8 mouse cellular contexts compared by ENCODE assay signal in the genomic region with DNA sequence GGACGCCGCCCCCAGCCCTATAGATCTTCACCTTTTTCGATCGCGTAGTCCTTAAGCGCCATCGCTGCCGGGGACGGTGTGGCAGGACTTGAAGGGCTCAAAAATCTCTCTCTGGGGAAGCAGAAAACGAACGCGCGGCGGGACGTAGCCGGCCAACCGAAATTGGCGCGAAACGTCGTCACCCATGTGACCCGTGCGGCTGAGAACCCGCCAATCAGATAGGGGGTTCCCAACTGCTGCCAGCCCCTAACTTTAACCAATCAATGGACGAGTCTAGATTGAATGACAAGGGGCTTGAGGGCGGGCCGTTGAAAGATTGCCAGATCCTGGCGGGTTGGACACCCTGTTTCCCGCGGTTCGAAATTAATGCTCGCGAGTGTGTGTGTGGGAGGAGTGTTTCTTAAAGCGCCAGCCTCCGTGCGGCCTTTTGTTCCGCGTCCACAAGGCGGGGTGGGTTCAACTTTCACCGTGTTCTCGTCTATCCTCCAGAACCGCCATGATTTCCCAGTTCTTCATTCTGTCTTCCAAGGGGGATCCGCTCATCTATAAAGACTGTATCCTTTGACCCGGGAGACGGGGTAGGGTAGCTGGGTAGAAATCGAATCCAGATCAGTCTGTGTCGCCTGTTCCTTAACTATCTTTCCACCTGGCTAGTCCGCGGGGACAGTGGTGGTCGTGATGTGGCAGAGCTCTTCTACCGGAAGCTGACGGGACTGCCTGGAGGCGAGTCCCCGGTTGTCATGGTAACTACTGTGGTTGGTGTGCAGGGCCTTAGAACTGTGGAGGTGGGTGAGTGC. TPM values are rescaled to one million over a fixed set of nuclear protein-coding genes. Genes with fewer than 3 reads are reported as not detected.
DNase-seq lines count a peak whose midpoint lies in the region; ATAC-seq and TF ChIP-seq lines count a peak whose summit lies in the region.

A gene (plus strand): TSS at position 308 of the 797 bp plus-strand sequence.
A gene (minus strand): TSS at position 728 of the 797 bp plus-strand sequence.

- peaks cover 56% of the 10 kb centered on the region for H3K36me3 ChIP-seq in embryonic facial prominence, embryonic 13.5 days
- H3K36me3 ChIP-seq in kidney, adult 2 months (ENCODE audit: control insufficient read depth, insufficient read depth, low read length), result peaks cover under 1% of the 10 kb centered on the region
- H3K36me3 ChIP-seq in limb, embryonic 12.5 days, result peaks cover 66% of the 10 kb centered on the region
- H3K36me3 ChIP-seq in midbrain, embryonic 15.5 days (replicated peaks), result peaks cover 25% of the 10 kb centered on the region
- peaks cover 19% of the 10 kb centered on the region for H3K36me3 ChIP-seq in spleen, adult 2 months (ENCODE audit: control insufficient read depth, insufficient read depth, low read length)

- H3K4me2 ChIP-seq in embryonic facial prominence, embryonic 13.5 days, result peak within 1 kb of the TSS; percentile 83
- peak within 1 kb of the TSS; percentile 81 for H3K4me2 ChIP-seq in limb, embryonic 12.5 days
- H3K4me2 ChIP-seq in midbrain, embryonic 15.5 days, result peak within 1 kb of the TSS; percentile 97

- WGBS in embryonic facial prominence, embryonic 13.5 days, result under 1% methylated on average over 54 of the region's 54 CpGs
- WGBS in kidney, adult 2 months, result under 1% methylated on average over 54 of the region's 54 CpGs
- WGBS in limb, embryonic 12.5 days, result under 1% methylated on average over 54 of the region's 54 CpGs
- under 1% methylated on average over 54 of the region's 54 CpGs for WGBS in midbrain, embryonic 15.5 days
- WGBS in spleen, adult 2 months, result under 1% methylated on average over 54 of the region's 54 CpGs

- H3K4me1 ChIP-seq in embryonic facial prominence, embryonic 13.5 days, result peaks cover 26% of the 10 kb centered on the region
- H3K4me1 ChIP-seq in kidney, adult 2 months (ENCODE audit: control insufficient read depth, insufficient read depth, low read length), result peaks cover 3% of the 10 kb centered on the region; the same call in 1 of the 2 replicates
- H3K4me1 ChIP-seq in limb, embryonic 12.5 days (replicated peaks), result peaks cover 17% of the 10 kb centered on the region
- H3K4me1 ChIP-seq in midbrain, embryonic 15.5 days, result peaks cover 30% of the 10 kb centered on the region
- H3K4me1 ChIP-seq in spleen, adult 2 months (ENCODE audit: control insufficient read depth, insufficient read depth, insufficient read length), result no peaks in the 10 kb centered on the region

- DNase-seq in 3134 (ENCODE audit: extremely low read depth, insufficient read length, low spot score), result peak; percentile 94
- peak; percentile 96 to 98 for DNase-seq in adrenal gland, postnatal 36 days
- peak; percentile 99 to 100 for DNase-seq in heart, adult 18-20 months
- peak; percentile 99 for DNase-seq in kidney, adult 2 months
- peak; percentile 92 to 93 for DNase-seq in spleen, adult 2 months (ENCODE audit: low read depth in 1 of 2, low spot score in 2 of 2)

- H3K9me3 ChIP-seq in embryonic facial prominence, embryonic 13.5 days, result no peaks in the 10 kb centered on the region
- no peaks in the 10 kb centered on the region for H3K9me3 ChIP-seq in limb, embryonic 12.5 days
- no peaks in the 10 kb centered on the region for H3K9me3 ChIP-seq in midbrain, embryonic 15.5 days

- peak within 1 kb of the TSS; percentile 83 for H3K9ac ChIP-seq in embryonic facial prominence, embryonic 13.5 days
- peak within 1 kb of the TSS; percentile 80 for H3K9ac ChIP-seq in limb, embryonic 12.5 days (replicated peaks)
- peak within 1 kb of the TSS; percentile 51 for H3K9ac ChIP-seq in midbrain, embryonic 15.5 days

- no peaks in the 10 kb centered on the region for H3K27me3 ChIP-seq in embryonic facial prominence, embryonic 13.5 days
- no peaks in the 10 kb centered on the region for H3K27me3 ChIP-seq in kidney, adult 2 months (replicated peaks; ENCODE audit: control insufficient read depth, insufficient read depth, low read length)
- no peaks in the 10 kb centered on the region for H3K27me3 ChIP-seq in limb, embryonic 12.5 days
- H3K27me3 ChIP-seq in midbrain, embryonic 15.5 days (replicated peaks), result no peaks in the 10 kb centered on the region
- no peaks in the 10 kb centered on the region for H3K27me3 ChIP-seq in spleen, adult 2 months (ENCODE audit: control insufficient read depth, insufficient read depth, low read length)

- H3K4me3 ChIP-seq in embryonic facial prominence, embryonic 13.5 days, result peak within 1 kb of the TSS; percentile 76
- H3K4me3 ChIP-seq in kidney, adult 2 months (ENCODE audit: insufficient read depth, low read depth, low read length), result peak within 1 kb of the TSS; percentile 68
- H3K4me3 ChIP-seq in limb, embryonic 12.5 days (replicated peaks), result peak within 1 kb of the TSS; percentile 74
- H3K4me3 ChIP-seq in midbrain, embryonic 15.5 days, result peak within 1 kb of the TSS; percentile 61
- peak within 1 kb of the TSS; percentile 92 for H3K4me3 ChIP-seq in spleen, adult 2 months (ENCODE audit: extremely low read depth, insufficient read depth, insufficient read length)

- TF ChIP-seq CTCF in kidney, adult 2 months (conservative IDR thresholded peaks at IDR 0.05; ENCODE audit: insufficient read depth, insufficient read length, low read depth, low read length), result 0 out of 2 replicates have a peak, but pooled peaks have one; percentile 14
- no peak for TF ChIP-seq CTCF in spleen, adult 2 months (IDR thresholded peaks at IDR 0.05; ENCODE audit: extremely low read depth, insufficient read depth, insufficient read length, insufficient replicate concordance)

- peak; percentile 89 for ATAC-seq in embryonic facial prominence, embryonic 13.5 days (ENCODE audit: insufficient number of reproducible peaks, insufficient read depth, low FRiP score, low TSS enrichment, low read depth)
- ATAC-seq in limb, embryonic 12.5 days (ENCODE audit: insufficient number of reproducible peaks, insufficient read depth, low FRiP score, low TSS enrichment, low read depth), result peak; percentile 91
- ATAC-seq in midbrain, embryonic 15.5 days (replicated peaks), result peak; percentile 96

- H3K27ac ChIP-seq in embryonic facial prominence, embryonic 13.5 days, result peak within 1 kb of the TSS; percentile 95
- peak within 1 kb of the TSS; percentile 77 for H3K27ac ChIP-seq in kidney, adult 2 months (ENCODE audit: insufficient read depth, low read depth, low read length)
- peak within 1 kb of the TSS; percentile 95 for H3K27ac ChIP-seq in limb, embryonic 12.5 days
- H3K27ac ChIP-seq in midbrain, embryonic 15.5 days, result peak within 1 kb of the TSS; percentile 91
- H3K27ac ChIP-seq in spleen, adult 2 months (ENCODE audit: insufficient read depth, low read length), result peak within 1 kb of the TSS; percentile 94

- no peak for TF ChIP-seq POLR2A in kidney, adult 2 months (IDR thresholded peaks at IDR 0.05; ENCODE audit: low read depth, low read length)
- TF ChIP-seq POLR2A in spleen, adult 2 months (IDR thresholded peaks at IDR 0.05; ENCODE audit: low read depth, low read length), result peak; percentile 29; the same call in 1 of the 2 replicates

RNA-seq across cellular contexts. Expression of the first gene that starts in this region (rescaled TPM):
- 10 to 100 TPM; 19.1 to 19.7 TPM for total RNA-seq in adrenal gland, postnatal 36 days (2021)
- 35.7 and 37.5 TPM in 2 replicates for polyA plus RNA-seq in embryonic facial prominence, embryonic 13.5 days (2015; fragmentation: Nextera tagmentation; extraction: Ambion mirVana)
- total RNA-seq in heart, adult 18-20 months (2021), result 1 to 10 TPM; 6.4 to 7.9 TPM
- polyA plus RNA-seq in kidney, adult 2 months (2012; rRNA removed), result 22.9 and 23.6 TPM in 2 replicates
- polyA plus RNA-seq in limb, embryonic 12.5 days (2016; fragmentation: Nextera tagmentation; extraction: Ambion mirVana), result 32.0 and 36.3 TPM in 2 replicates
- polyA plus RNA-seq in midbrain, embryonic 15.5 days (2015; fragmentation: Nextera tagmentation; extraction: Ambion mirVana), result 28.5 and 30.5 TPM in 2 replicates
- polyA plus RNA-seq in spleen, adult 2 months (2012; rRNA removed), result 20.2 and 22.6 TPM in 2 replicates

RNA-seq across cellular contexts. Expression of the second gene that starts in this region (rescaled TPM):
- 10 to 100 TPM; 33.0 to 34.5 TPM for total RNA-seq in adrenal gland, postnatal 36 days (2021)
- polyA plus RNA-seq in embryonic facial prominence, embryonic 13.5 days (2015; fragmentation: Nextera tagmentation; extraction: Ambion mirVana), result 191 and 201 TPM in 2 replicates
- 10 to 100 TPM in 1 of 2 experiments, 1 to 10 TPM in 1; 9.3 to 11.6 TPM for total RNA-seq in heart, adult 18-20 months (2021)
- 15.5 and 16.5 TPM in 2 replicates for polyA plus RNA-seq in kidney, adult 2 months (2012; rRNA removed)
- polyA plus RNA-seq in limb, embryonic 12.5 days (2016; fragmentation: Nextera tagmentation; extraction: Ambion mirVana), result 298 and 302 TPM in 2 replicates
- polyA plus RNA-seq in midbrain, embryonic 15.5 days (2015; fragmentation: Nextera tagmentation; extraction: Ambion mirVana), result 93.3 and 95.3 TPM in 2 replicates
- polyA plus RNA-seq in spleen, adult 2 months (2012; rRNA removed), result 35.7 and 51.0 TPM in 2 replicates

Comparison
In these comparisons a context has a peak if more than half of its experiments do, and no peak if none do; other contexts are left out.
1. Peak in every context shown above with its lines: DNase-seq, ATAC-seq, H3K4me3 ChIP-seq and H3K27ac ChIP-seq.